Mouse (Mus musculus) embryonic facial prominence, embryonic 15.5 days (tissue): ENCODE measurements around the gene Drd4. TPM values are rescaled to one million over a fixed set of nuclear protein-coding genes. Genes with fewer than 3 reads are reported as not detected.

Experiments
- ATAC-seq: fragments of 200-750 bp; cut with Nextera tagmentation; 2 replicates; pipeline ENCODE4 v1.8.0; 2017; ENCODE audit warnings: low read depth, moderate TSS enrichment; ENCODE audit not compliant: insufficient number of reproducible peaks, low FRiP score, low TSS enrichment
- H3K27ac ChIP-seq: fragments of 300-500 bp; sonication (generic); replicated peaks from 2 replicates; pipeline ENCODE4 v1.5.1; 2015; ENCODE audit warnings: mild to moderate bottlenecking, inconsistent platforms
- H3K27me3 ChIP-seq: fragments of 300-500 bp; sonication (generic); 2 replicates; pipeline ENCODE4 v1.6.1; 2015; ENCODE audit warnings: inconsistent platforms
- H3K36me3 ChIP-seq: fragments of 300-500 bp; sonication (generic); 2 replicates; pipeline ENCODE4 v1.6.1; 2015; ENCODE audit warnings: mild to moderate bottlenecking, inconsistent platforms
- H3K4me1 ChIP-seq: fragments of 300-500 bp; sonication (generic); 2 replicates; pipeline ENCODE4 v1.6.1; 2015; ENCODE audit warnings: inconsistent platforms
- H3K4me2 ChIP-seq: fragments of 300-500 bp; sonication (generic); replicated peaks from 2 replicates; pipeline ENCODE4 v1.6.1; 2015; ENCODE audit warnings: mild to moderate bottlenecking, inconsistent platforms
- H3K4me3 ChIP-seq: fragments of 300-500 bp; sonication (generic); replicated peaks from 2 replicates; pipeline ENCODE4 v1.5.1; 2015; ENCODE audit warnings: mild to moderate bottlenecking, inconsistent platforms
- H3K9ac ChIP-seq: fragments of 300-500 bp; sonication (generic); 2 replicates; pipeline ENCODE4 v1.6.1; 2015; ENCODE audit warnings: inconsistent platforms
- H3K9me3 ChIP-seq: fragments of 300-500 bp; sonication (generic); replicated peaks from 2 replicates; pipeline ENCODE4 v1.6.1; 2016; ENCODE audit warnings: inconsistent platforms
- WGBS: fragments of 180-500 bp; shearing (Covaris S2); methylation state at CpG from one replicate; pipeline ENCODE4 v1.1.7; 2015; 5-methylcytosine and 5-hydroxymethylcytosine counted together
- polyA plus RNA-seq: library from polyadenylated mRNA; unstranded; fragments of >200 nt; fragmentation: Nextera tagmentation; extraction: Ambion mirVana; gene quantifications from 2 replicates; pipeline ENCODE4 v1.2.1, GENCODE M21; 2015

Gene Drd4
- polyA plus RNA-seq, 1 experiment from 2014 or later = 1.1 TPM

DNA sequence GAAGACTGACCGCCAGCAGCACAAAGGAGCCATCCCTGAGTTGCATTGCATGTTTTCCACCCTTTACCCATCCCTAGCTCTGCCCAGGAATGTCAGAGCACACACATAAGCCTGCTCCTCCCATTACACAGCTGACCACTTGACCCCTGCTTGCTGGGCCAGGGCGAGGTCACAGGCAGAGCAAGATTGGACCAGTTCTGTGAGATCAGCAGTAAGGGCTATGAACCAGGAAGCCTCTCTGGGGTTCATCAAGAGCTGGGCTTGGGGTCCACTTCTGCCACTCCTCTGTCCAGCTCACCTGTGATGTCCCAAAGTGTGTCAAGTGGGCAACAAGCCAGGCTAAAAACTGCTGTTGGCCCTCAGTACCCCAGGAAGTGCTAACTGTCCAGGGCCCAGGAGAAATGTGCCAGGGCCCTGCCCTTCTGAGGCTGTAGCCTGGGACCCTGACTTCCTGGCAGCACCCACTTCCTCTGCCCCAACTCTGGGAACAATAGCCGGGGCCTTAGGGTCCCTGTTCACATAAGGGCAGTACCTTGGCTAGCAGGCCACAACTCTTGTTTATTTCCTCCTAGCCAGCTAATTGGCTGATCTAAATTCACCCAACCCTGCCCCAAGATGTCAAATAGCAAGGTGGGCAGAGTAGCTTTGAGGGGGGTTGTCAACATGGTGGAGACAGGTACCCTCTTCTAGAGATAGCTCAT, 46.1 kb downstream of the Drd4 start:
- Histone ChIP-seq H3K4me2 (0 out of 2 replicates have a peak overlapping the region, but pooled peaks have one; percentile 56), H3K9me3 (no peaks in the 10 kb centered on the region), H3K36me3 (peaks cover 11% of the 10 kb centered on the region), H3K4me1 (peaks cover 18% of the 10 kb centered on the region), H3K4me3 (no peak overlapping the region), H3K27me3 (no peaks in the 10 kb centered on the region), H3K27ac (no peak overlapping the region), H3K9ac (no peak overlapping the region)
- WGBS = 66% methylated on average over 3 of the region's 3 CpGs
- no peak for ATAC-seq

DNA sequence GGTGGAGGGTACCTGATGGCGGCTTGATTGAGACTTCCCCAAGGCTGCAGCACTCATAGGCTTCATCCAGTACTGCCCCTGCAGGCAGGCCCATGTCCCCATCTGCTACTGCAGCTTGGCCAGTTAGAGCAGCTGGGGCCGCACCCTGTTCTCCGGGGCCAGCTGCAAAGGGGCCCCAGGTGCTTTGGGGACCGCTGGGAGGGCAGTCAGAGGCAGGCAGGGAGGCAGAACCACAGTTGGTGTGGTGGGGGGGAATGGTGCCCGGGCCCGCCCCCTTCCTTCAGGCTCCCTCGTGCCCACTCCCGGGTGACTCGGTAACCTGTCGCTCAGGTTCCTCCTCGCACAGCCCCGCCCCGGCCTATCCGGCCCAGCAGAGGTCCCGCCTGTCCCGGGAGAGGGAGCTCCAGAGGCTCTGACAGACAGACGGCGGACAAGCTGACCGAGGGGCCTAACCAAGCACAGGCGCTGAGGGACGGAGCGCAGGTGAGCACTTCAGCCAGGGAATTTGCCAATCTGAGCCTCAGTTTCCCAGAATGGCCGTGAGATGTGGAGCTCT, 46.8 kb downstream of the Drd4 start, which contains the start of gene Eps8l2:
TSS of gene Eps8l2 (plus strand) at position 305 of the 556 bp plus-strand sequence.
- Histone ChIP-seq H3K9me3 (no peaks in the 10 kb centered on the region), H3K4me1 (peaks cover 18% of the 10 kb centered on the region), H3K4me3 (peak within 1 kb of the TSS; percentile 41), H3K4me2 (peak within 1 kb of the TSS; percentile 56), H3K36me3 (peaks cover 4% of the 10 kb centered on the region; the same call in 1 of the 2 replicates), H3K9ac (peak within 1 kb of the TSS; percentile 35), H3K27me3 (no peaks in the 10 kb centered on the region), H3K27ac (peak within 1 kb of the TSS; percentile 51; the same call in 1 of the 2 replicates)
- 5% methylated on average over 23 of the region's 23 CpGs for WGBS
- ATAC-seq = peak; percentile 59

DNA sequence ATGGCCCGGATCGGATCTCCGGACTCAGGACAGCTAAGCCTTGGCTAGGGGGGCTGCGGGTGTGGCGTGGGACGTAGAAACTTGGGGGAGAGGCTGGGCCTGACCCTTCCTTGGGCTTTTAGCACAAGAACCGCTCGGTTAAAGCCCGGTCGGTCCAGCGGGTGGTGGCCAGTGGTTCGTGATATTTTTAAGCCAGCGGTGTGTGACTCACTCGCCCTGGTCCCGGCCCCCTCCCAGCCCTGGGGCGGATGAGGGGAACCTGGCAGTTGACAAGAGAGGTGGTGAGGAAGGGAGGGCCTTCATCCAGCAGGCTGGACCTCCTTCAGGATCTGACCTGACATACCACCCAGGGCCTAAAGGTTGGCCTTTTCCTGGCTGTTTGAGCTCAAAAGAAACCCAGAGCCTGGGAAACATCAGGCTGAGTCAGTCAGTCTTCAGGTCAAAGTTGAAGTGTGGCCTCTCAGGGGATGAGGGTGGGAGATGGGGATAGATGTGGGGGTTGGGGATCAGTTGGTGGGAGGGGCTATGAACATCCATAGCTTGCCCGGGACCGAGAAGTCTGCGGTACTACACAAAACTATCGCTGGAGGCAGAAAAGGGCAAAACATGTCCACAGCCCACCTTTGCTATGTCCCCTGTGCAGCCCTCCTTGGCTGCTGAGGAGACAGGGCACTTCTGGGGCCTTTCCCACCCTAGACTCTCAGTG, 47.6 kb downstream of the Drd4 start:
- Histone ChIP-seq H3K27ac (peak overlapping the region; percentile 51; the same call in 1 of the 2 replicates), H3K36me3 (peaks cover 4% of the 10 kb centered on the region; the same call in 1 of the 2 replicates), H3K9ac (peak overlapping the region; percentile 35), H3K9me3 (no peaks in the 10 kb centered on the region), H3K4me1 (peaks cover 18% of the 10 kb centered on the region), H3K27me3 (no peaks in the 10 kb centered on the region), H3K4me2 (peak overlapping the region; percentile 56), H3K4me3 (peak overlapping the region; percentile 41)
- WGBS = 35% methylated on average over 20 of the region's 20 CpGs
- ATAC-seq = no peak

DNA sequence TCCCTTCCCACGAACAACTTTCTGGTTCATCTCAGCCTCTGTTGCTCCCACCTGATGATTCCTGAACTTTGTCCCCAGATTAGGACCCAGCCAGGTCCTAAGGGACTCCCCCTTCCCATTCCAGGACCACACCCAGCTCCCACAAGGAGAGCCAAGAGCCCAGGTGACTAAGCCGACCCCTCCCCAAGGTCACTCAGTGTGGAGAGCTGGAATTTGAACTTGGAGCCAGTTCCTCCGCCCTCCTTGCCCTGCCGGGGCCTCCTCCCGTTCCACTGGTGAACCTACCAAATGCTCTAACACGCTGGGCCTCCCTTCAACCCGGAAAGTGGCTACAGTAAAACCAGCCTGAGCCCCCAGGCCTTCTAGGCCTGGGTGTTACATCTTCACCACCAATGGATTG, 48.2 kb downstream of the Drd4 start:
- Histone ChIP-seq H3K4me3 (no peak overlapping the region), H3K36me3 (peaks cover 4% of the 10 kb centered on the region; the same call in 1 of the 2 replicates), H3K4me2 (peak overlapping the region; percentile 56), H3K9ac (no peak overlapping the region), H3K27ac (no peak overlapping the region), H3K4me1 (peaks cover 18% of the 10 kb centered on the region), H3K27me3 (no peaks in the 10 kb centered on the region), H3K9me3 (no peaks in the 10 kb centered on the region)
- WGBS = 62% methylated on average over 7 of the region's 7 CpGs
- no peak for ATAC-seq

DNA sequence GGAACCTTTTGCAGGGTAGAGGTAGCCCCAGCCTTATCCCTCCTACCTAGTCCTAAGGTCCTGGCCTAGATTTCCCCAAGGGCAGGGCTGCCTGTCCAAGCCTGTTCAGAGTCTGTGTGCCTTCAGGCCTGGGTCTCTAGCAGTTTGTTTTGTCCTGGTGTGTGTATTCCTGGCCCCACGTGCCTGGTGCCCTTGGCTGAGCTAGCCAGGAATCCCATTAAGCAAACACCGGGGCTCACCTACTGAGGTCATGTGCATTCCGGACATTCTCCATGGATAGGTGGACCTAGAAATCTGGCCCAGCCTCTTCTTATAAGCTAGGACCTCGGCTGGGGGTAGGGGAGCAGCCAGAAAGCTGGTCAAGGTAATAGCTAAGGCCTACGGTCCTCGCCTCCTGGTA, 48.7 kb downstream of the Drd4 start:
- no peak overlapping the region for H3K9ac ChIP-seq

DNA sequence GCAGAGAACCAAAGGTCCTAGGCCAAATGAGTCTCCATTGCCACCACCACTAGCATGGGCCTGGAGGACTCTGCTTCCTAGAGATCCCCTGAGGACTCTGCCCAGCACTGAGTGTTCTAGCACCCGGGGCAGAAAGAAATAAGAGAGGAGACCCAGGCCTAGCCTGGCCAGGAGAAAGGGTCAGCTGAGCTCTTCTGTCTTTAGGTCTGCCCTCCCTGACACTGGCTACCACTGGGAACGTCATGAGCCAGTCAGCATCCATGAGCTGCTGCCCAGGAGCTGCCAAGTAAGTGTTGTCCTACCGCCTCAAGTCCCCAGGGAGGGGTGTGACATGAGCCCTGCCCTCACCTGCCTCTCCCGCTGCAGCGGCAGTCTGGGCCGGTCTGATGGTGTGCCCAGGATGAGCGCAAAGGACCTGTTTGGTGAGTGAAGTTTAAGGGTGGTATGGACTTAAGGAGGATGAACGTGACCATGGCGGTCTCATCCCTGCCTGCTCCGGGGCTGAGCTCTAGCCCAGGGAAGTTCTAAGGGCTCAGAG, 50.0 kb downstream of the Drd4 start:
- ATAC-seq = no peak
- Histone ChIP-seq H3K4me1 (peaks cover 18% of the 10 kb centered on the region), H3K36me3 (no peaks in the 10 kb centered on the region), H3K27ac (no peak overlapping the region), H3K4me2 (no peak overlapping the region), H3K4me3 (no peak overlapping the region), H3K9me3 (no peaks in the 10 kb centered on the region), H3K9ac (no peak overlapping the region), H3K27me3 (no peaks in the 10 kb centered on the region)
- 74% methylated on average over 10 of the region's 10 CpGs for WGBS

More for the DNA sequence above, 48.7 kb downstream of the Drd4 start:
- WGBS = 74% methylated on average over 6 of the region's 6 CpGs
- no peak overlapping the region for H3K27ac ChIP-seq
- no peak for ATAC-seq
- peak overlapping the region; percentile 56; the same call in 1 of the 2 replicates for H3K4me2 ChIP-seq
- peaks cover 18% of the 10 kb centered on the region for H3K4me1 ChIP-seq
- no peaks in the 10 kb centered on the region for H3K27me3 ChIP-seq
- no peak overlapping the region for H3K4me3 ChIP-seq
- H3K9me3 ChIP-seq = no peaks in the 10 kb centered on the region
- peaks cover 4% of the 10 kb centered on the region; the same call in 1 of the 2 replicates for H3K36me3 ChIP-seq

DNA sequence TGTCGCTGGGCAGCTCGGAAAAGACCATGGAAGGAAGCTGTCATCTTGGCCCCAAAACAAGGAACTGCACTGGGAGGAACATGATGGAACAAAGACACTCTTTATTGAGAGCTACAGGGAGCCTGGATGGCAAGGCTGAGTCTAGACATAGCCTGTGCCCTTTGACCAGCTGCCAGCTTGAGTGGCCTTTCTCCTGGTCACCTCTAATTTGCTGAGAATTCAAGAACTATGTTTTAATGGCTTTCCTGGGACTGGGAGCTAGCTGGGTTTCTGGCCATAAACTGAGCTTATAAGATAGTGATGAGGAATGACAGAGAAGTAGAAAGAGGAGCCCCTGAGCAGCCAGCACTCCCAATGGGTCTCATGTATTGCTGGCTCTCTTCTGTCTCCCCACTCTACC, 51.4 kb downstream of the Drd4 start:
- no peak overlapping the region for H3K9ac ChIP-seq
- H3K9me3 ChIP-seq = no peaks in the 10 kb centered on the region
- no peak for ATAC-seq
- 52% methylated on average over 2 of the region's 2 CpGs for WGBS
- H3K4me2 ChIP-seq = no peak overlapping the region
- H3K4me3 ChIP-seq = no peak overlapping the region
- H3K4me1 ChIP-seq = peaks cover 14% of the 10 kb centered on the region
- H3K27ac ChIP-seq = no peak overlapping the region
- no peaks in the 10 kb centered on the region for H3K27me3 ChIP-seq
- no peaks in the 10 kb centered on the region for H3K36me3 ChIP-seq

DNA sequence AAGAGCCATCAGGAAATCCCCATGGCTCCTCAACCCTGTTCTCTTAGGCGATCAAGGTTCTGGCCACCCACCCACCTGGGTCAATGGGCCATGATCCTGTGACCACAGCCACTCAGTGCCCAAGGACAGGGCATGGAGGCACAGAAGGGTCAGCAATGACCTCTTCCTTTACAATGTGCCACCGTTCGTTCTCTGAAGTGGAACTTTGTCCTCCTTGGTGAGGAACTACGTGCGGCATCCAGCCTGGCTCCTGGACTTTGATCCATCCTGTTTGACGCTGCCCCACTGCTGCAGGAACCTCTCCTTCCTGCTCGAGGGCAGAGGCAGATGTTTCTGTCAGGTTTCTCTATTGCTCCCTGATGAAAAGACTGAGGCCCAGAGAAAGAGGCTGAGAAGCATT, 51.9 kb downstream of the Drd4 start:
- WGBS = 60% methylated on average over 7 of the region's 7 CpGs
- no peak for ATAC-seq
- no peaks in the 10 kb centered on the region for H3K36me3 ChIP-seq
- no peak overlapping the region for H3K4me3 ChIP-seq
- H3K27ac ChIP-seq = no peak overlapping the region
- H3K9ac ChIP-seq = no peak overlapping the region
- peaks cover 9% of the 10 kb centered on the region for H3K4me1 ChIP-seq
- no peaks in the 10 kb centered on the region for H3K27me3 ChIP-seq
- H3K4me2 ChIP-seq = no peak overlapping the region
- no peaks in the 10 kb centered on the region for H3K9me3 ChIP-seq

DNA sequence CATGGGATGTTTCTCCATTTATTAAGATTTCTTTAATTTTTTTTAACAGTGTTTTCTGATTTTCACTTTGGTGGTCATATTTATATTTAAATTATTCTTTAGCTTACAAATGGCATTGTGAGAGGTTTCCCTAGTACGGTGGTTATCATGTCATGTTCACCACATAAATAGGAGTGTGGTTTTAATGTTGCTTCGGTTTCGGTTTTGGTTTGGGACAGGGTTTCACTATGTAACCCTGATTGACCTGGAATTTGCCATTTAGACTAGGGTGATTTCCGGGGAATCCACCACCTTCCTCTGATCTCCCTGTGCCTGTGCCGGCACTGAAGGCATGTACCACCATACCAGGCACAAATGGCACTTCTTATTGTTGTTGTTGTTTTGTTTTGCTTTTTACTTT, 53.0 kb downstream of the Drd4 start:
- H3K36me3 ChIP-seq = no peaks in the 10 kb centered on the region
- no peak overlapping the region for H3K4me2 ChIP-seq
- 0 out of 2 replicates have a peak, but pooled peaks cover 6% of the 10 kb centered on the region for H3K4me1 ChIP-seq
- no peak for ATAC-seq
- no peak overlapping the region for H3K27ac ChIP-seq
- H3K27me3 ChIP-seq = no peaks in the 10 kb centered on the region
- H3K4me3 ChIP-seq = no peak overlapping the region
- H3K9ac ChIP-seq = no peak overlapping the region
- H3K9me3 ChIP-seq = no peaks in the 10 kb centered on the region
- WGBS = 78% methylated on average over 5 of the region's 5 CpGs
